In genomic region chr17:23630195-23631020, GRCm38 (mm10) we compare ENCODE assay signal across 8 mouse cellular contexts. TPM values are rescaled to one million over a fixed set of nuclear protein-coding genes. Genes with fewer than 3 reads are reported as not detected.
A peak's percentile ranks its signal among the peaks of the same experiment; 100 is the strongest.
DNase-seq lines count a peak whose midpoint lies in the region; ATAC-seq and TF ChIP-seq lines count a peak whose summit lies in the region.

No protein-coding gene starts in this region.

- peak; percentile 86 for DNase-seq in gastrocnemius, postnatal 10 days
- peak; percentile 88 for DNase-seq in induced T-regulatory cell, adult 2 months (ENCODE audit: low read depth)
- DNase-seq in left cerebral cortex, adult 9 months (ENCODE audit: low spot score in 2 of 2): peak; percentile 40 to 89
- peak; percentile 85 to 86 for DNase-seq in right cerebral cortex, postnatal 10 days (ENCODE audit: low spot score in 2 of 2)
- DNase-seq in urinary bladder, postnatal 36 days (ENCODE audit: low spot score in 2 of 2): peak; percentile 74 to 81

- no peak for TF ChIP-seq POLR2A in cortical plate, adult 2 months (IDR thresholded peaks at IDR 0.05; ENCODE audit: extremely low read depth, insufficient read depth, low read length)

- peak; percentile 94 for ATAC-seq in activated CD4-positive, CD25-positive, alpha-beta regulatory T cell, adult 4 months
- ATAC-seq in megakaryocyte progenitor cell, adult 5-6 weeks (replicated peaks; ENCODE audit: poor library complexity): peak; percentile 98

- no peak overlapping the region for H3K4me3 ChIP-seq in cortical plate, adult 2 months (ENCODE audit: insufficient read depth, low read length)

- peak; percentile 62 for TF ChIP-seq CTCF in cortical plate, adult 2 months (IDR thresholded peaks at IDR 0.05; ENCODE audit: extremely low read depth, insufficient read depth, low read length)

- no peaks in the 10 kb centered on the region for H3K4me1 ChIP-seq in cortical plate, adult 2 months (ENCODE audit: control insufficient read depth, insufficient read depth, low read length)

- H3K27ac ChIP-seq in cortical plate, adult 2 months (ENCODE audit: insufficient read depth, low read length): no peak overlapping the region

RNA-seq across cellular contexts. Expression of gene Mmp25, which starts 14.7 kb away (rescaled TPM):
- polyA plus RNA-seq in activated CD4-positive, CD25-positive, alpha-beta regulatory T cell, adult 4 months (2017; shearing (Covaris generic)): 1 to 10 TPM; 1.0 to 2.0 TPM
- 0.23 and 0.28 TPM in 2 replicates for polyA plus RNA-seq in cortical plate, adult 2 months (2012; rRNA removed)
- total RNA-seq in gastrocnemius, postnatal 10 days (2021): under 1 TPM; 0.35 to 0.43 TPM
- 1.3 and 1.4 TPM in 2 replicates for total RNA-seq in megakaryocyte progenitor cell, adult 5-6 weeks (2015)
- 0.42 and 1.4 TPM in 2 replicates for total RNA-seq in megakaryocyte progenitor cell, adult 5-6 weeks (2017)

RNA-seq across cellular contexts. Expression of gene Zscan10, which starts 29.8 kb away (rescaled TPM):
- polyA plus RNA-seq in activated CD4-positive, CD25-positive, alpha-beta regulatory T cell, adult 4 months (2017; shearing (Covaris generic)): 1 to 10 TPM; 1.3 to 3.4 TPM
- polyA plus RNA-seq in cortical plate, adult 2 months (2012; rRNA removed): 0.13 TPM in 1 of 2 replicates, not detected in the other
- total RNA-seq in gastrocnemius, postnatal 10 days (2021): not detected
- not detected in 2 replicates for total RNA-seq in megakaryocyte progenitor cell, adult 5-6 weeks (2015)
- total RNA-seq in megakaryocyte progenitor cell, adult 5-6 weeks (2017): not detected in 2 replicates

RNA-seq across cellular contexts. Expression of gene Bicdl2, which starts 29.9 kb away (rescaled TPM):
- under 1 TPM in 1 of 2 experiments, not detected in 1; 0.49 TPM for polyA plus RNA-seq in activated CD4-positive, CD25-positive, alpha-beta regulatory T cell, adult 4 months (2017; shearing (Covaris generic))
- 0.10 TPM in 1 of 2 replicates, not detected in the other for polyA plus RNA-seq in cortical plate, adult 2 months (2012; rRNA removed)
- total RNA-seq in gastrocnemius, postnatal 10 days (2021): not detected
- not detected in 2 replicates for total RNA-seq in megakaryocyte progenitor cell, adult 5-6 weeks (2015)
- total RNA-seq in megakaryocyte progenitor cell, adult 5-6 weeks (2017): not detected in 2 replicates

RNA-seq across cellular contexts. Expression of gene Zfp13, which starts 31.1 kb away (rescaled TPM):
- not detected for polyA plus RNA-seq in activated CD4-positive, CD25-positive, alpha-beta regulatory T cell, adult 4 months (2017; shearing (Covaris generic))
- 27.2 and 28.5 TPM in 2 replicates for polyA plus RNA-seq in cortical plate, adult 2 months (2012; rRNA removed)
- total RNA-seq in gastrocnemius, postnatal 10 days (2021): 1 to 10 TPM; 6.6 to 7.0 TPM
- 0.37 TPM in 1 of 2 replicates, not detected in the other for total RNA-seq in megakaryocyte progenitor cell, adult 5-6 weeks (2015)
- 0.92 and 1.3 TPM in 2 replicates for total RNA-seq in megakaryocyte progenitor cell, adult 5-6 weeks (2017)

RNA-seq across cellular contexts. Expression of gene Hcfc1r1, which starts 43.0 kb away (rescaled TPM):
- 10 to 100 TPM; 62.9 to 71.5 TPM for polyA plus RNA-seq in activated CD4-positive, CD25-positive, alpha-beta regulatory T cell, adult 4 months (2017; shearing (Covaris generic))
- 137 and 139 TPM in 2 replicates for polyA plus RNA-seq in cortical plate, adult 2 months (2012; rRNA removed)
- total RNA-seq in gastrocnemius, postnatal 10 days (2021): 100 to 1,000 TPM; 273 to 283 TPM
- total RNA-seq in megakaryocyte progenitor cell, adult 5-6 weeks (2015): 39.1 and 42.7 TPM in 2 replicates
- total RNA-seq in megakaryocyte progenitor cell, adult 5-6 weeks (2017): 17.8 and 20.2 TPM in 2 replicates
